Mouse (Mus musculus): ENCODE data around the gene Cp.
"Not testable (repeated sequence)": the region's sequence is repeated elsewhere in the genome, so short reads cannot be mapped to it uniquely, and the experiment has no call there.

Gene Cp

DNA sequence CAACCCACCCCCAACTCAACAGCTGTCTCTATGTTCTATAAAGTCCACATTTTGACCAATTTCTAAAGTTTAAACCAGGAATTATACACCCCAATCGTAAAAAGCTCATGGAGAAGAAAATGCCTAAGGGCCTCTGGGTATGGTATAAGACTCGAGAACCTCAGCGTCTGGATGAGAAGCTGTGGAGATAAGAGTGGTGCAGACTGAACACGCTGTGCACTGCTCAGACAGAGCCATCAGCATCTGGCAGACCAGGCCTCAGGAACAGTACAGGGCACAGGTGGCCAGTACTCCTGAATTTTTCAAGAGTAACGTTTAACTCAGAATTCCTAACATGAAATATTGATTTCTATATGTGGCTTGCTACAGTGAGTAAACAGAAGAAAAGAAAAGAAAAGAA is 50.9 kb downstream of the Cp start:
- DNase-seq, result no peak

DNA sequence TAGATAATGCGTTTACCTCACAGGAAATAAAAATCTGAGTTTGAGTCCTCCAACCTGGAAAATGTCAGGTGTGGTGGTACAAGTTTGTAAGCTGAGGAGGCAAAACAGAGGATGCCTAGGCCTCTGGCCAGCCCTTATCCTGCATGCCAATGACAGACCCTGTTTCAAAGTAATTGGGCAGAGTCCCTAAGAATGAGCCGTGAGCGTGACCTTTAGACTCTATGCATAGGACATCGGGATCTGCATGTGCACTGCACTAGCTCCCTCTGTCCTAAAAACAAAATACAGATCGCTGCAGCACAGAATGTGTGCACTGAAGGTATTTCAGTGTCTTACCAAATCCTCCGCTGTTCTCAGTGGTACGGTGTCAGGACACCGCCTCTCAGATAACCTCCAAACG is 53.6 kb downstream of the Cp start:
- DNase-seq, result no peak

DNA sequence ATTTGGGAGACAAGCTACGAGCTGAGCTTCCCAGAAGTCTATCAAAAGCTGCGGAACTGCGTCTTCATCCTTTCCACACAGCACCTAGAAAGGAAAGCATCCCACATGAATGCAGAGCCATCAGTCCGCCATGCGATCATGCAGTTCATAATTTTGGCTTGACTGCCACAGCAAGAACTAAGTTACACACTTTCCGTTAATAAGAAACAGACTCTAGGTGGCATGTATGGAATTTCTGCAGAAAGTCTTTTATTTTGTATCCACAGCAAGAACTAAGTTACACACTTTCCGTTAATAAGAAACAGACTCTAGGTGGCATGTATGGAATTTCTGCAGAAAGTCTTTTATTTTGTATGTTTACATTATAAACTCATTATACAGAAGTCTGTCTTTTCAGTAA is 54.1 kb downstream of the Cp start:
- DNase-seq, result not testable (repeated sequence)

DNA sequence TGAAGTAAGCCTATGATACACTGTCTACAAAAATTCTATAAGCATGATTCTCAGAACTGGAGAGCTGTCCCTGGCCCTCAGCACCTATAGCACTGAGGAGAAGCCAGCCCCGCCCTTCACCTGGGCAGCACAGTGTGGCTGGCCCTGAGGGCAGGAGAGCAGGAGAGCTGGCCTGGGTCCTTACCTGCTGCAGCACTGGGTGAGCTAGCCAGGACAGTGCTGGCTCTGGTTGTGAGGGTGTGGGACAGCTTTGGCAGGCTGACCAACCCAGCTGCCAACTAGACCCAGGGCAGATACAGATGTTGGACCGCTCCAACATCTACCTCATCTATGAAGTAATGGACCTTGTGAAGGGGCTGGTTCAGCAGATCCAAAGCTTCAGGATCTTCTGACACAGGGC is 57.6 kb downstream of the Cp start:
- no peak for DNase-seq

DNA sequence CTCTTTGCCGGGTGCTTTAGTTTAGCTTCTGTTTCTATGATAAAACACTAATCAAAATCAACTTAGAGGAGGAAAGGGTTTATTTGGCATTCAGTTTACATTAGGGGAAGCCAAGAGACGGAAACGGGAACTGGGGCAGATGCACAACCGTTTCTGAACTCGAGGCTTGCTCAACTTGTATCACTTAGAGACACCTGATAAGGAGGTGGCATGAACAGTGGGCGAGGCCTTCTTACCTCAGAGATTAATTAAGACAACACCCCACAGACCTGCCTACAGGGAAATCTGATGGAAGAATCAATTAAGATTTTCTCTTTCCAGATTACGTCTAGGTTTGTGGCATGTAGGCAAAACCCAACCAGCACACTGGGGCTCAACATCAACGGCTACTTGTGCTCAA is 61.2 kb downstream of the Cp start:
- DNase-seq, result no peak

DNA sequence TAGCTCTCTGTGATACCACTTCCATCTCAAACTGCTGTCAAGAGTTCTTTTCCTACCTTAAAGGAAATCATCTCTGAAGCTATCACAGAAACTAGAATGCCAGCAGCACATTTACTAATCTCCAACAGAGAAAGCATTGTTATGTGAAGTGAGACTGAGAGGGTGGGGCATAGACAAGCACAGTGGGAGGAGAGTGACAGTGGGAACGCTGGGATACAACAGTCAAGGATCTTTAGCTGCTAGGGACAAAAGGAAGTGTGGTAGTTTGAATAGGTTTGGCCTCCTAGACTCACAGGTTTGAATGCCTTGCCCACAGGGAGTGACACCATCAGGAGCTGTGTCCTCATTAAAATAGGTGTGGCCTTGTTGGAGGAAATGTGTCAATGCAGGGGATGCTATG is 67.0 kb downstream of the Cp start:
- DNase-seq, result no peak

DNA sequence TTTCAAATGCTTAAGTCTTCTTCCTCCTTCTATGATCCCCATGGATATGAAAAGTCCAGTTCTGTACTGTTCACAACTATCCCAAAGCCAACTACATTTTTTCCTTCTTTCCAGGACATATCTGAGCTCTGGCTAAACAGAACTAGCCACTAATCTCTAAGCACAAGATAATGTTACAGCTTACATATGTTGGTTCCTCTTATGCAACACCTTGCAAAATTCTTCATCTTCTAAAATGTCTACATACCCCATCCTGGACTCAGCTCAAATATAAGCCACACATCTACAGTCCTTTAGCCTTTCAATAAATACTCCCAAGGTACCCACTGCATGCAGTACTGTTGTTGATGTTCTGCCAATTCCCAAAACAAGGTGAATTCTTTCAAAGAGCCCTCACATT is 69.6 kb downstream of the Cp start:
- no peak for DNase-seq

DNA sequence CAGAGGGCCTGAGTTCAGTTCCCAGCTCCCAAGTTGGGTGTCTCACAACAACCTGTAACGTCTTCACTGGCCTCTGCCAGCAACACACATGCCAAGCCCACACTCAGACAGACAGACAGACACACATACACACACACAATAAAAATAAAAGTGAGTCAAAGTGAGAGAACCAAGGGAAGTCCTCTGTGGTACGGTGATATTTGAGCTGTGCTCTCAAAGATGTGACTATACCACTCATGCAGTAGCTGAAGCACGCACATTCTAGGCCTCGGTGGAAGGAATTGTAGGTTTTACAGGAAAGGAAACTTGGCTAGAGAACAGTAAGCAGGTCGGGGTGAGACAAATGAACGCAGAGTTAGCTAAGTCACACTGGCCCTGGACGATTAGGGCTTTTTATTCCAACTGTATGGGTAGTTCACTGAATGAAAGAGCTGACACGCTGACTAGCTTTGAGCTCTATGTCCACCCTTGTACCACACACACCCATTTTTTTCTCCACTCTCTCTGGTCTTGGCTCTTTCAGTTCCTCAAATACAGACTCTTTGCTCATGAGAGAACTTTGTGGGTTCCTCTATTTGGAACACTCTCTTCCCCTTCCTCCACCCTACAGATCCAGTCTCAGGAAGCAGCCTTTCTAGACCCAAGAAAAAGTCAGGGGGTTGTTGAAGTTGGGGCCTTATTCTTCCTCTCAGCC is 70.3 kb downstream of the Cp start:
- no peak for DNase-seq

DNA sequence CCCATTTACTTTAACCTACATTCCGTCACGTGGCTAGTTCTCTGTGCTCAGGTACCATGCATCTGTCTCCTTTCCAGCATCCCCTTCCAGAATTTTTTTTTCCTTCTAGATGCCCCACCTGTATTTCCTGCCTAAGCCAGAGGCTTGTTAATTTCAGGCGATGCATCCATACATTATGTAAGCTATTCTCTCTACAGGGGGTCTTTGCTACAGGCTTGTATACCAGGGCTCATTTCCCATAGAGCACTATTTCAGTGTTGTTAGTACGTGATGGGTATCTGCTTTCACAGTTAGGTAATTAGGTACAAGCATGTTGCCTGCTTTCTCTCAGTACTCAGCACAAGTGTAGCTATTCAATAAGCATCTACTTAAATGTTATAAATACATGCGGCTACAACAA is 70.9 kb downstream of the Cp start:
- no peak for DNase-seq

DNA sequence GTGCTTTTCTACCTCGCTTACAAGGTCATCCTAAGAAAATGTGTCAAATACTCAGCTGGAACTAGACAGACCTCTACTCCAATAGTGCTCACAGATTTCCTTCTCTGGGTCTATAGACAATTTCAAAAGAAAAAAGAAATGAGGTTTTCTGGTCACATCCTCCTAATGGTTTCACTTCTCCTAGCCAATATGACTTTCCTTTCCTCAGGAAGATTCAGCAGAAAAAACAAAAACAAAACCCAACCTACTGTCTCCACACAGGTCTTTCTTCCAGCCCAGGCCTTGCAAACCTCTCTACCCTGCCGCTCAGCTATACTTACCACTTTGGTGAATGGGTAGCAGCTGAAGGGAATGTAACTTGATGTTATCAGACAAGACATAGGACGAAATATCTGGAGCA is 71.8 kb downstream of the Cp start:
- DNase-seq, result no peak

DNA sequence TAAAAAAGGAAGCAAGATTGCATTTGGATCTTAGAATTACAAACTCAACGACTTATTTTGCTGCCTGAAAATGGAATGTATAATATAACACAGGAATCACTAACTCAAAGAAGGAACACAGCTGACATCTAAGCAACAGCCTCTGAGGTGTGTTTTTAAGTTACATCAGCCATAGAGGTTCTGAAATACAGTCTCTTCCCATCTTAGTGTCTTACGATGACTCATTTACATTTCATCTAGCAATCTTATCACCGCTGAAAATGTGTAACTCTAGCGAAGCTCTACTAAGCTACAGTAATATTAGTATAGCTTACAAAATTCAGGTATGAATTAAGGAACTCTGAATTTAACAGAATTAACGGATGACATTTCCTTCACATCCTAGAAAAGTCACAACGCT is 74.0 kb downstream of the Cp start:
- no peak for DNase-seq

DNA sequence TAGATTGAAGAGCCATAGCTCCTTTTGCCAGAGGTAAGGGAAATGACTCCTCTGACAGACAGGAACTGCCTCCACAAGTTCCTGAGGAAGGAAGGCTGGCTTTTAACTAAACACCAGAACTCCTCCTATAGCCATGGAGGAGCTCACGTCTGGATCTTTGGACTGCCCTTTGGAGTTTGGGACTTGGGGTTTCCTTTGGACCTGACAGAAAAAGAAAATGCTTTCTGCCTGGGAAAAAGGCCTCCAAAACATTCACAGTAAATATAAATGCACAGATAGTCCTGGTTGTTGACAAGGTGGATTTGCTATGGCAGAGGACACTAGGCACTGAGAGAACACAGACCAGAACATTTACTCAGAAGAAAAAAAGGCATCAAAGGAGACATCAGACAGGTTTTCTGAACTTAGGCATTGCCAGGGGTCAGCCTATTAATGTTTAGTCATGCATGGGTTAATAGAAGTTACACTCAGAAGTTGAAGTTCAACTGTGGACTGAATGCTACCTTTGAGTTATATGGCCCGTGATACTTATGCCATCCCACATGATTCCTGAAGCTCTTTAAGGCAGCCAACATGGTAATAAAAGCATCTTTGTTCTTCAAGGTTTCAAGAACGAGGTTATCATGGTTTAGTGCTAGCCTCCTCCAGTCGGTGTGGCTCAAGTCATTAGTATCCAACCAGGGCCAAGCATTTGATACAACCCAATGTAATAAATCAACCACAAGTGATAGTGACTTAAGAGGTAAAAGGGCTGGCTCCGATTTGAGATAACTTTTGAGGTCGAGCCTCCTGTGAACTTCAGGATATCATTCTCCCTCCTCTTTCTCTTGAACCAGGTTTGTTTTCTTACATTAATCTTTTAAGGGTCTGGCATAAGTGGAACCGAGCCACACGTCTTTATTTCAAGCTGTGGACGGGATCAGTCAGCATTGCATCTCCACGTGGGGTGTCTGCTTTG is 77.2 kb downstream of the Cp start:
- DNase-seq, result peak in 1 of 2 experiments; percentile 17

DNA sequence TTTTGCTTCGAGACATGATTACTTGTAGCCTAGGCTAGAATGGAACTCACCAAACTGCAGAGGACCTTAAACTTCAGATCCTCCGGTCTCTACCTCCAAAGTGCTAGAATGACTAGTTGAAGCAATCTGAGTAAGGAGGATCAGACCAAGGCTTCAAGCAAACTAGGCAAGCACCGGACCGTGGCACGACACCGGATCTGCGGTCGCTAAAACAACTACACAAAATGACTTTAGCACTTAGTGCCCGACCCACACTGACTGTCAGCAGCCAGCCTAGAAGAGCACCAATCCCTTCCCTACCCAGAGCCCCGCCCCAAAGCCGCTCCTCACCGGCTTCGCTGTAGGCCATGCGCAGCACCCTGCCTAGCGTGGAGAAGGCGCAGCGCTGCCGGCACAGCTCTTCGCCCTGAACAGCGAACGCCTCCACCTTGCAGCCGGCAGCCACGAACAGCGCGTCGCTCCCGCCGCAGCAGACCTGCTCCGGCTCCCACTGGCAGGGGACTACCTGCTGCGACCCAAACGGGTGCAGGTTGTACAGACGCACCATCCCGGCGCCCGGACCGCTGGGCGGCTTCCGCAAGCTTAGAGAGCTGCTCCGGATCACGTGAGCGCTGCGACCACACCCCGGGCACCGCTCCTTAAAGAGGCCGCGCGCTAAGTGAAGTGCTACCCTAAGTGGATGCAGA is 78.0 kb downstream of the Cp start, which contains the start of gene Hps3:
TSS of gene Hps3 (minus strand) at position 597 of the 686 bp plus-strand sequence.
- peak; percentile 88 to 93 for DNase-seq

DNA sequence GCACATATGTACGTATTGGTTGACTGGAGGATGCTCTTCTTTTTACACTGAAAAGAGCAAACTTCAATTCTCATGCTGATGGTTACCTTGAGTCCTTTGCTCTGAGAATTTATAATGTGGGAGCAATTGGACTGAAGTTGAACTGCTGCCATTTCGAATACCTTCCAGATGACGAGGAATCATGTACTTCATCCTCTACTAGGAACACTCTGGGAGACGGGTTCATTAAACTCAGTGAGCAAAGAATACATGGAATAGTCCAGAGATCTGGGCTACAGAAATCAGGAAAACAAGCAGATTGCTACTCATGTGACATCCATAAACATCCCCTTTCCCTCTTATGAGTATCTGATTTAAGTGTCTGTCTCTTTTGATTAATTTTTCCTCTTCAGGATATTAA is 79.2 kb downstream of the Cp start:
- no peak for DNase-seq

DNA sequence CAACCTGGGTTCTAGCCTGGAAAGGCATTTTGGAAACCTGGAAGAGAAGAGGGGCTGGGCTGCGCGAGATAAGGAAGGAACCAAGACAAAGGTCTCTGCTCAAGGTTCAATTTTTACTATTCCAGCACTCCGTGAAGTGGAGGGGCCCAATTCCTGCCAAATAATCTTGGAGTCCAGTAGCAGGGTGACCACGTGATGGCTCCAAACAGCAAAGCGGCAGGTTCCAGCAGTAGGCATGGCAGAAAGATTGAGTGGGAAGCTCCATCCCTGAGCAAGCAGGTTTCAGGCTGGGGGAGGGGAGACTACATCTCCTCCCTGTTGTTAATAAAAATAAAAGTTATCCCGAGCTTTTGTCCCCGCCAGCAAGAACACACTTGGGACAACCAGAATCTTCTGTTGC is 84.6 kb downstream of the Cp start:
- DNase-seq, result not testable (repeated sequence)

DNA sequence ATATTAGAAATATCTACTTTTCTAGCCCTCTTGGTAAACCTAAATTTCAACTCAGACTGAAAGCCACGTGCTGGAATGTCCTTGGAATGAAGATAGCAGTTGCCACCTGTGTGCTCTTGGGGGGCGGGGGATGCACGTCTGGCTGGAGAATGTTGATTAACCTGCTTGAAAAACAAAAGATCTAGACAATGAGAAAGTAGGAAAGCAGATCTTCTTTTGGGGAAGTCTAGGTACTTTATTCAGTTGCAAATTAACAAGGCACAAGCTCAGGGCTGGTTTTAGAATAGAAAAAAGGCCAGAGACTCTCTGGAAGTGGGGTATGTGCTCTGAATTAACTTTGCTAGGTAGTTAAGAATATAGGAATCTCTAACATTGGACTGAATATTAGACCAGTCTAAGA is 87.9 kb downstream of the Cp start:
- not testable (repeated sequence) for DNase-seq

DNA sequence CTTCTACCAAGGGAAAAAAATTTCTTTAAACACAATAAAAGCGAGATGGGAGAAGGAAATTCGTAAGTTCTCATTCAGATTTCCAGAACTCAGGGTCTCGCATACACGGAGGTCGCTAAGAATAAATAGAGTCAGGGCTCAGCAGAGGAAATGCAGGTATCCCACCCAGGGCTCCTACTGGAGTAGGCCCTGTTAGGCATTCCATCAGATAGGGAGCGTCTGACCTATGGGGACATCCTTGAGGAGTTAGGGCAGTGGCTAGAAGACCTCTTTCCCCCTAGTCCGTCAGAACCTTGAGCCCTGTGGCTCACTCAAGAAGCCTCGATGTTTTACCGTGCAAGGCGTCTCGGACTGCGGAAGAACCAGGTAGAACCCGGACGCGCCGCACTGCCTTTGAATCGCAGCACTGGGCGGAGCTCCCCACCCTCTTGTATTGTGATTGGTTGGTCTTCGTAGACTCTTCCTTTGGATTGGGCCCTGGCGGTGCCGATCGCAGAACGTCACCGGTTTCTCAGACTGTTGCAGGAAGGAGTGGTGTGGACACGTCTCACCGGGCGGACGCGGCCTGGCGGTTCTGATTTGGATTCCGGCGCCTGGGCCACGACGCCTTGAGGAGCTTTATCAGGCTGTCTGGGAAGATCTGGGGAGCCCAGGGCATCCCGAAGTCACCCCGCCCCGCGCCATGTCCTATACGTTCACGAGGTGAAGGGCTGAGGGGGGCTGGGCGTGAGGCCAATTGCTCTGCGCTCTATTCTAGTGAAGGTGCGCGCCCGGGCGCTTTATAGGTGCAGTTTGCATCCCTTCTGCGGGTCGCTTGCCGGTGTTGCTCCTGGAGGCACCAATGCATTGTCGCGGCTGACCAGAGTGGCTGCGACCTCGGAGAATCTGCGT is 100.7 kb downstream of the Cp start, which contains the start of gene Hltf:
TSS of gene Hltf (plus strand) at position 506 of the 891 bp plus-strand sequence.
- DNase-seq, result peak; percentile 92 to 95

DNA sequence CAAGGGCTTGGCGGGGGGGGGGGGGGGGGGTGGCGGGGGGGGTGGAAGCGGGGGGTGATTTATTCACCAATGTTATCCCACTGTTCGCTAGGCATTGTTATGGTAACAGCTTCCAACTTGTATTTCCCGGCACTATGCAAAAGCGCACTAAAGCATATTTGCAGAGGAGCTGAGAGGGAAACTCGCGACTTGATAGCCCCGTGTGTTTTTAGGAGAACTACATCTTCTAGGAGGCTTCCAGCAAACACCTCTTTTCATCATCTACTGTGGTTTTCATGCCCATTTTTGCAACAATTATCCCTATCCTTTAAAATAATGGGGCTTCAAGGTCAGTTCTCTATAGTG is 101.3 kb downstream of the Cp start:
- DNase-seq, result no peak

Data from kidney, postnatal 4 days (tissue).